Mouse (Mus musculus): ENCODE measurements at regions not wholly inside any gene's neighbourhood (a gene's known extent, or its start where the extent isn't known, plus 50 kb on each side); places are given as distances from the start of the nearest gene placed in this dataset.

DNA sequence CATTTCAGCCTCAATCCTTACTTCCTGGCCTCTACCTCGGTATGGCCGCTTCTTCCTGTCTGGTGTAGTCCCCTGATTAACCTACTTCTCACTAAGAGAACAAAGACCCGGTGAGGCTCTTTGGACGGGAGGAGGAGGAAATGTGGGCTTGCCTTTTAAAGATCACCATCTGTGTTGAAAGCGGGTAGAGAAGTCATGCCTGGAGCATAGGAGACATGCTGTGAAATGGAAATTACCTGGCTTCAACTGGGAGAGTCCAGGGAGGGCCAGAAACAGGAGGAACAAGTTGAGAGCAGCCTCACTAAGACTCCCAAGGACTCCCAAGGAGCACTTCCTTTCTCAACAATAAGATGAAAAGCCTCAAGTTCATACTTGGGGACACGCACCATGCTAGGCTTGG, 59.4 kb upstream of the E2f3 start:
- intact Hi-C loops (cut with DNase I), result no loop called here
- no peak for DNase-seq

DNA sequence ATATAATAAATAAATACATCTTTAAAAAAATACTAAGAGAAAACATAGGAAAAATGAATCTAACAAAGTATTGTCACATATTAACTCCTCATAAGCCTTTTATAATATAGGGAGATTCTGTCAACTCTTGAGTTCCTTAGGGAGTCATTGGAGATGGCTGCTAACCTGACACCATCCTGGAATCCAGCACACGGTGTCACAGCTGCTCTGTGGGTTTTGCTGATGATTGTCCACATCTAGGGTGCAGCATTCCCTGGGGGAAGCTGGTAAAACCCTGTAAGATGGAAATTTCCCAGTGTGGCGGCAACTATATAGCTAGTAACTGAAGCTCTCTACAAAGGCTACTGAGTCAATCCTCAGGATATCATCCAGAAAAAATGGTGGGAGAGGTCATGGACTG, 58.9 kb upstream of the E2f3 start:
- intact Hi-C loops (cut with DNase I), result no loop called here
- DNase-seq, result no peak

DNA sequence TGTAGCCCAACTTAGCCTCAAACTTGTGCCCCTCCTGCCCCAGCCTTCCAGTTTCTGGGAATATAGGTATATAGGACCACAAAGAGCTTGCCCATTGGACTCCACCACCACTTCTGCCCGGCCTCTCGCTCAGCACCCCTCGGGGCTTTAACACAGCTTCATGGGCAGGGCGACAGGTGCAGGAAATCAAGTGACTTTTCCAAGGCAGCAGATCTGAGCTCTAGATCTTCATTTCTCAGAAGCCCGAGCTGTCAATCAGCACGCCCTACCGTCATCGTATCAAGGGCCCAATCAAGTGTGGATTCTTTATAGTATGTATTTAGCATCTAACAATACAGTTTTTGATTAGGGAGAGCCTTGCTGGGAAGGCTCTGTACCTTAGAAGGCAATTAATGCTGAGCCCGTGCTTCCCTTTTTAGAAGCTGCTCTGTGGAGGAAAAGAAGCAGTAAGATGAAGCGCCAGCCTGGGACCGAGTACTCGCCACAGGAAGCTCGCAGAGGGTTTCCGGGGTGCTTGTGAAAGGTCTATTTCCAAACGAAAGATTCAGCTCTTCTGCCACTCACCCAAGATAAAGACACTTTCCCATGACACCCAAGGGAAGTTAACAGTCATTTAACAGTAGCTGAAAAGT, 56.9 kb upstream of the E2f3 start:
- DNase-seq, result no peak
- intact Hi-C loops (cut with DNase I), result no loop called here

DNA sequence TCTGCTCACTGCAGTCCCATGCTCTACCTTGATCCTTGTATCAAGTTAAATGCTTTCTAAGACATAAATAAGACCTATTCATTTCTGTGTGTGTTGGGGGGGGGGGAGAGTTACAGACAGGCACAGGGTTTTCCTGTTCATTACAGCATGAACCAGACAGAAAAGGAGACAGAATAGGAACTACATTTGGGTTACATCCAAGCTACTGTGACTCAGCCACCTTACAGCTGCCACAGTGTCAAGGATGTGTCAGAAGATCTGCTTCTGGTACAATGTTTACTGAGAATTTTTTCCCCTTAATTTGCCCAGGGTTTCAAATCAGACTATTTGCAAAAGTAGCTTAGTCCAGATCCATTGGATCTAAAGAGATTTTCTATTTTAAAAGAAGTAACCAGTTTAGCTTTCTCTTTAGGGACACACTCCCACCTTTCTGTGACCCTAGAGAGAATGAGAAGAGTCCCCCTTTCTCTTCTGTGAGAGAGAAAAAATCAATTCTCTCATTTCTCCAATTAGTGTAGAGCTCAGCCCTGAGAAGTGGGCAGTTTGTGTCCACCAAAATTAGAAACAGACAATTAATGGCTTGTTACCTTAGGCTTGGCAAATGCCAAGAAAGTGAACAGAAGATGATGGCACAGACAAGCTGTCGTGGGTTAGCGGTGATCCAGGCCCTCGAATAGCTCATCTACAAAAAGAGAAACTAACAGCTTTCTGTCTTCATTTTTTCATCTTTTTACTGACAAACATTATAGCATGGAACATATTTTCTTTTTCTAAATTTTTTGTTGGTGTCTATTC, 55.8 kb upstream of the E2f3 start:
- no peak for DNase-seq

DNA sequence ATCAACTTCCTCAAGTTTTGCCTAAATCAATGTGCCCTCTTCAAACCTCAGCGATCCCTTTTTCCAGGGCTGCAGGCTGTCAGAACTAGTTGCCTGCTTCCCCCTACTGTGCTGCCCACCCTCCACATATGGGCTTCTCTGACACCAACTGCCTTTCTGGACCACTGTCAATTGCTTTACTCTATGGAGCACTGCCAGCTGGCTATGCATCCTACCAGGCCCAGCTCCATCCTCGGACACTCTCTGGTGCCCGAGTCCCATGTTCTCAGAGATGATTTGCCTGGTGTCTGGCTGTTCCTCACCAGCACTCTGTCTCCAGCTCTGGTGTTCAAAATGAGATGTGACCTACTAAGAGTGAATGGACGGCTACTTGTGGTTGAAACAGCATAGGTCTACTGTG, 54.4 kb upstream of the E2f3 start:
- intact Hi-C loops (cut with DNase I), result no loop called here
- peak; percentile 87 for DNase-seq

More for the DNA sequence above, 55.8 kb upstream of the E2f3 start:
- intact Hi-C loops (cut with DNase I), result no loop called here

DNA sequence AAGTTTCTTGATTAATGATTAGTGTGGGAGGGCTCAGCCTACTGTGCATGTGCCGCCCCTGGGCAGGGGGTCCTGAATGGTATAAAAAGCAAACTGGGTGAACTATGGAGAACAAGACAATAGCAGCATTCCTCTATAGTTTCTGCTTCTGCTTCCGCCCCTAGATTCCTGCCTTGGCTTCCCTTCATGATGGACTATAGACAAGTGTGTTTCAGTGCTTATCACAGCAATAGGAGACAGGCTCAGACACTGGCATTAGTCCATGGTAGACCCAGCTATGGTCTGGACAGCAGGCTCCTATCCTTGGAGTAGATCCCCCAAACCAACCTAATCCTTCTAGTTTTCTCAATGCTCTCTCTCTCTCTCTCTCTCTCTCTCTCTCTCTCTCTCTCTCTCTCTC, 53.9 kb upstream of the E2f3 start:
- DNase-seq, result no peak
- intact Hi-C loops (cut with DNase I), result no loop called here

DNA sequence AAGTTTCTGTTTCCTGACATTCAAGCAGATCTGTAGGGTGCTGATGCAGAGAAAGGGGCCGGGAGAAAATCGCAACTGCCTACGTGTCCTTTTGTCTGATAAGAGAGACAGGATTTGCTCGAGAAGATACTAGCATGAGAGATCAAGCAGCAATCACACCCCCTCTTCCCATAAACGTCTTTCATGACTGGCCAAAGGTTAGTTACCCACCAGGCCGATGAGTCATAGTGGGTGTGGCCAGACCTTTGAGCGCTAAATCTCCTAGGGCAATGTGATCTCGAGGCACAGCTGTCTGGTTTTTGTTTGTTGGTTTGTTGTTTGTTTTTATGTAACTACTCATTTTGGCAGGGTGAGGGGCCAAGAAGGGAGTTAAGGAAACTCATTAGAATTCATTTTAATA, 50.7 kb upstream of the E2f3 start:
- intact Hi-C loops (cut with DNase I), result no loop called here
- DNase-seq, result no peak

DNA sequence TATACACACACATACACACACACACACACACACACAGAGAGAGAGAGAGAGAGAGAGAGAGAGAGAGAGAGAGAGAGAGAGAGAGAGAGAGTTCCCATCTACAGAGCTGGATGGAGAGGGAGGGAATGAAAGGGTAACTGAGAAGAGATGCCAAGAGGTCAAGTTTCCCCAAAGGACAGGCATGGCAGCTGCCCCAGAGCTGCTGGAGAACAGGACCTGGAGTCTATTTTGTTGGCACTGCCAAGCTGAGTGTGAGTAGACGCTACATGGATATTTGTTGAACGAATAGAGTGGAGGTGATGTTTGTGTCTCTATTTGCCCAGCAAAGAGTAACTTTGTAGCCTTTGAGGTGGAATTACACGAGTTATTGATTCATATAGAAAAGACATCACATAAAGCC, 50.2 kb upstream of the E2f3 start:
- intact Hi-C loops (cut with DNase I), result no loop called here
- no peak for DNase-seq

Measured in left cerebral cortex, postnatal 4 days (tissue).